Mouse (Mus musculus) neural tube, embryonic 14.5 days (tissue): ENCODE results near the gene Areg. TPM values are rescaled to one million over a fixed set of nuclear protein-coding genes. Genes with fewer than 3 reads are reported as not detected.

Source experiments
- ATAC-seq: fragments of 200-750 bp; cut with Nextera tagmentation; 2 replicates; pipeline ENCODE4 v1.8.0; 2017; ENCODE audit warnings: low read depth, mild to moderate bottlenecking, moderate TSS enrichment, moderate library complexity
- H3K27ac ChIP-seq: fragments of 300-500 bp; sonication (generic); 2 replicates; pipeline ENCODE4 v1.5.1; 2014; ENCODE audit warnings: low read depth, mild to moderate bottlenecking, control low read depth, low read length, moderate library complexity, mixed read lengths
- H3K27me3 ChIP-seq: fragments of 300-500 bp; sonication (generic); 2 replicates; pipeline ENCODE4 v1.6.1; 2014; ENCODE audit warnings: low read length; ENCODE audit not compliant: control insufficient read depth, insufficient read depth
- H3K36me3 ChIP-seq: fragments of 300-500 bp; sonication (generic); 2 replicates; pipeline ENCODE4 v1.6.1; 2014; ENCODE audit warnings: low read length, mixed read lengths; ENCODE audit not compliant: control insufficient read depth, insufficient read depth
- H3K4me1 ChIP-seq: fragments of 300-500 bp; sonication (generic); 2 replicates; pipeline ENCODE4 v1.6.1; 2014; ENCODE audit warnings: low read length; ENCODE audit not compliant: control insufficient read depth, insufficient read depth
- H3K4me2 ChIP-seq: fragments of 300-500 bp; sonication (generic); 2 replicates; pipeline ENCODE4 v1.6.1; 2014; ENCODE audit warnings: mild to moderate bottlenecking, low read depth, low read length, control low read depth
- H3K4me3 ChIP-seq: fragments of 300-500 bp; sonication (generic); 2 replicates; pipeline ENCODE4 v1.5.1; 2014; ENCODE audit warnings: low read depth, low read length, control low read depth, mixed read lengths
- H3K9ac ChIP-seq: fragments of 300-500 bp; sonication (generic); replicated peaks from 2 replicates; pipeline ENCODE4 v1.6.1; 2014; ENCODE audit warnings: low read depth, mild to moderate bottlenecking, control low read depth, low read length, mixed read lengths
- H3K9me3 ChIP-seq: fragments of 300-500 bp; sonication (generic); 2 replicates; pipeline ENCODE4 v1.6.1; 2016; ENCODE audit warnings: low read length; ENCODE audit not compliant: control insufficient read depth
- WGBS: fragments of 180-500 bp; shearing (Covaris S2); extraction: QIAGEN DNeasy Blood & Tissue Kit; methylation state at CpG from one replicate; pipeline ENCODE4 v1.1.7; 2014; 5-methylcytosine and 5-hydroxymethylcytosine counted together
- polyA plus RNA-seq: library from polyadenylated mRNA; unstranded; fragments of >200 nt; fragmentation: Nextera tagmentation; extraction: Ambion mirVana; gene quantifications from 2 replicates; pipeline ENCODE4 v1.2.1, GENCODE M21; 2014

The Areg gene
- polyA plus RNA-seq, 1 experiment from 2014 or later: 0.39 TPM

- no peaks in the 10 kb centered on the region for H3K27me3 ChIP-seq
- no peak overlapping the region for H3K4me2 ChIP-seq
- WGBS: 85% methylated on average over 1 of the region's 1 CpGs
- no peaks in the 10 kb centered on the region for H3K36me3 ChIP-seq
- ATAC-seq: no peak
- H3K4me3 ChIP-seq: no peak overlapping the region
- no peaks in the 10 kb centered on the region for H3K4me1 ChIP-seq
- no peaks in the 10 kb centered on the region for H3K9me3 ChIP-seq
- no peak overlapping the region for H3K9ac ChIP-seq
- no peak overlapping the region for H3K27ac ChIP-seq
Measured at GRCm38 (mm10) chr5:91114574-91114973, 24.8 kb upstream of the Areg start.

GRCm38 (mm10) chr5:91118618-91119017, 20.8 kb upstream of the Areg start:
- H3K9ac ChIP-seq: no peak overlapping the region

GRCm38 (mm10) chr5:91123404-91123803, 16.0 kb upstream of the Areg start:
- no peak overlapping the region for H3K27ac ChIP-seq
- H3K4me3 ChIP-seq: no peak overlapping the region
- H3K4me2 ChIP-seq: no peak overlapping the region
- no peaks in the 10 kb centered on the region for H3K9me3 ChIP-seq
- 84% methylated on average over 4 of the region's 4 CpGs for WGBS
- ATAC-seq: no peak
- no peaks in the 10 kb centered on the region for H3K27me3 ChIP-seq
- H3K36me3 ChIP-seq: no peaks in the 10 kb centered on the region
- no peak overlapping the region for H3K9ac ChIP-seq
- no peaks in the 10 kb centered on the region for H3K4me1 ChIP-seq

More at GRCm38 (mm10) chr5:91118618-91119017, 20.8 kb upstream of the Areg start:
- H3K4me3 ChIP-seq: no peak overlapping the region
- no peaks in the 10 kb centered on the region for H3K9me3 ChIP-seq
- no peak overlapping the region for H3K27ac ChIP-seq
- no peaks in the 10 kb centered on the region for H3K4me1 ChIP-seq
- no peaks in the 10 kb centered on the region for H3K27me3 ChIP-seq
- H3K4me2 ChIP-seq: no peak overlapping the region
- ATAC-seq: no peak
- H3K36me3 ChIP-seq: no peaks in the 10 kb centered on the region

GRCm38 (mm10) chr5:91124140-91124539, 15.3 kb upstream of the Areg start:
- H3K4me1 ChIP-seq: no peaks in the 10 kb centered on the region
- WGBS: 84% methylated on average over 2 of the region's 2 CpGs

GRCm38 (mm10) chr5:91126623-91127022, 12.8 kb upstream of the Areg start:
- Histone ChIP-seq H3K4me1 (no peaks in the 10 kb centered on the region), H3K4me3 (no peak overlapping the region), H3K9ac (no peak overlapping the region), H3K9me3 (no peaks in the 10 kb centered on the region), H3K36me3 (no peaks in the 10 kb centered on the region), H3K27ac (no peak overlapping the region), H3K4me2 (no peak overlapping the region), H3K27me3 (no peaks in the 10 kb centered on the region)
- no peak for ATAC-seq
- 97% methylated on average over 1 of the region's 1 CpGs for WGBS

More at GRCm38 (mm10) chr5:91124140-91124539, 15.3 kb upstream of the Areg start:
- Histone ChIP-seq H3K36me3 (no peaks in the 10 kb centered on the region), H3K27me3 (no peaks in the 10 kb centered on the region), H3K4me3 (no peak overlapping the region), H3K27ac (no peak overlapping the region), H3K4me2 (no peak overlapping the region), H3K9me3 (no peaks in the 10 kb centered on the region), H3K9ac (no peak overlapping the region)
- no peak for ATAC-seq

GRCm38 (mm10) chr5:91134961-91135360, 4.4 kb upstream of the Areg start:
- no peak overlapping the region for H3K27ac ChIP-seq
- H3K4me3 ChIP-seq: no peak overlapping the region
- peaks cover 7% of the 10 kb centered on the region for H3K27me3 ChIP-seq
- no peak overlapping the region for H3K9ac ChIP-seq
- 61% methylated on average over 1 of the region's 1 CpGs for WGBS
- H3K4me2 ChIP-seq: no peak overlapping the region
- no peaks in the 10 kb centered on the region for H3K4me1 ChIP-seq
- H3K36me3 ChIP-seq: no peaks in the 10 kb centered on the region
- no peaks in the 10 kb centered on the region for H3K9me3 ChIP-seq
- no peak for ATAC-seq

GRCm38 (mm10) chr5:91138970-91139369, 429 bp upstream of the Areg start:
- Histone ChIP-seq H3K9me3 (no peaks in the 10 kb centered on the region), H3K4me3 (peak overlapping the region; percentile 56), H3K9ac (peak overlapping the region; percentile 56; the same call in 1 of the 2 replicates), H3K4me1 (no peaks in the 10 kb centered on the region), H3K36me3 (no peaks in the 10 kb centered on the region), H3K27me3 (peaks cover 19% of the 10 kb centered on the region), H3K27ac (no peak overlapping the region), H3K4me2 (peak overlapping the region; percentile 97)
- WGBS: 2% methylated on average over 7 of the region's 7 CpGs
- 0 out of 2 replicates have a peak, but pooled peaks have one; percentile 3 for ATAC-seq

- WGBS: 53% methylated on average over 13 of the region's 13 CpGs
- no peaks in the 10 kb centered on the region for H3K36me3 ChIP-seq
- no peak for ATAC-seq
- no peak overlapping the region for H3K27ac ChIP-seq
- no peaks in the 10 kb centered on the region for H3K4me1 ChIP-seq
- no peak overlapping the region for H3K4me3 ChIP-seq
- no peak overlapping the region for H3K9ac ChIP-seq
- H3K27me3 ChIP-seq: peaks cover 19% of the 10 kb centered on the region
- no peak overlapping the region for H3K4me2 ChIP-seq
- no peaks in the 10 kb centered on the region for H3K9me3 ChIP-seq
Measured at GRCm38 (mm10) chr5:91140896-91141448, 1.6 kb downstream of the Areg start.

GRCm38 (mm10) chr5:91144971-91145370, 5.6 kb downstream of the Areg start:
- ATAC-seq: no peak
- Histone ChIP-seq H3K27me3 (peaks cover 12% of the 10 kb centered on the region; the same call in 1 of the 2 replicates), H3K4me3 (no peak overlapping the region), H3K9me3 (no peaks in the 10 kb centered on the region; the same call in 1 of the 2 replicates), H3K4me1 (no peaks in the 10 kb centered on the region), H3K36me3 (no peaks in the 10 kb centered on the region), H3K9ac (no peak overlapping the region), H3K27ac (no peak overlapping the region), H3K4me2 (no peak overlapping the region)
- WGBS: 88% methylated on average over 9 of the region's 9 CpGs
